Mouse (Mus musculus) thymus, adult 2 months (tissue): ENCODE measurements at regions not wholly inside any gene's neighbourhood (a gene's known extent, or its start where the extent isn't known, plus 50 kb on each side); places are given as distances from the start of the nearest gene placed in this dataset.

ENCODE experiments used
- DNase-seq: peaks from one replicate; pipeline ENCODE4 v3.0.0; 2021
- H3K27ac ChIP-seq: fragments of 200-500 bp; 2 replicates; pipeline ENCODE4 v1.5.1; 2012; ENCODE audit warnings: low read length, control low read depth; ENCODE audit not compliant: control insufficient read depth, insufficient read depth
- H3K27me3 ChIP-seq: fragments of 200-500 bp; 2 replicates; pipeline ENCODE4 v1.6.1; 2012; ENCODE audit warnings: mild to moderate bottlenecking, low read length, moderate library complexity, mixed read lengths; ENCODE audit not compliant: control insufficient read depth, insufficient read depth
- H3K36me3 ChIP-seq: fragments of 200-500 bp; 2 replicates; pipeline ENCODE4 v1.6.1; 2012; ENCODE audit warnings: mild to moderate bottlenecking, low read length, moderate library complexity; ENCODE audit not compliant: control insufficient read depth, insufficient read depth
- H3K4me1 ChIP-seq: fragments of 200-500 bp; replicated peaks from 2 replicates; pipeline ENCODE4 v1.6.1; 2012; ENCODE audit warnings: low read length; ENCODE audit not compliant: control insufficient read depth, insufficient read depth
- H3K4me3 ChIP-seq: fragments of 200-500 bp; 2 replicates; pipeline ENCODE4 v1.5.1; 2012; ENCODE audit warnings: mild to moderate bottlenecking, low read length, control low read depth, moderate library complexity; ENCODE audit not compliant: control insufficient read depth, insufficient read depth
- CTCF ChIP-seq: fragments of 200-500 bp; IDR thresholded peaks from 2 replicates; pipeline ENCODE4 v1.5.1; 2012; ENCODE audit warnings: mild to moderate bottlenecking, control low read depth, low read length, moderate library complexity, borderline replicate concordance; ENCODE audit not compliant: control insufficient read depth, poor library complexity, insufficient read depth; ENCODE audit errors: extremely low read depth
- POLR2A ChIP-seq: fragments of 200-500 bp; IDR thresholded peaks from 2 replicates; pipeline ENCODE4 v1.6.1; 2012; ENCODE audit warnings: mild to moderate bottlenecking, low read length, control low read depth, moderate library complexity; ENCODE audit not compliant: control insufficient read depth, poor library complexity, insufficient read depth; ENCODE audit errors: extremely low read depth
- WGBS: fragments of 180-500 bp; shearing (Covaris S2); methylation state at CpG from one replicate; pipeline ENCODE4 v1.1.7; 2018; 5-methylcytosine and 5-hydroxymethylcytosine counted together

GRCm38 (mm10) chr6:104082242-104082641, 410.3 kb upstream of the Cntn6 start:
- WGBS: 96% methylated on average over 2 of the region's 2 CpGs
- Histone ChIP-seq H3K4me3 (no peak overlapping the region), H3K4me1 (no peaks in the 10 kb centered on the region), H3K27ac (no peak overlapping the region), H3K36me3 (no peaks in the 10 kb centered on the region), H3K27me3 (no peaks in the 10 kb centered on the region)
- TF ChIP-seq POLR2A (no peak), CTCF (no peak)
- no peak for DNase-seq

GRCm38 (mm10) chr6:104108386-104108785, 384.2 kb upstream of the Cntn6 start:
- no peaks in the 10 kb centered on the region for H3K27me3 ChIP-seq
- no peaks in the 10 kb centered on the region for H3K36me3 ChIP-seq
- no peak overlapping the region for H3K27ac ChIP-seq
- DNase-seq: no peak
- H3K4me3 ChIP-seq: no peak overlapping the region
- H3K4me1 ChIP-seq: no peaks in the 10 kb centered on the region
- 84% methylated on average over 5 of the region's 5 CpGs for WGBS
- TF ChIP-seq POLR2A (no peak), CTCF (no peak)
